Mouse (Mus musculus) layer of hippocampus, adult 9-11 months (tissue): Measurements from ENCODE around the gene Bbc3.
"Not testable (repeated sequence)": the region's sequence is repeated elsewhere in the genome, so short reads cannot be mapped to it uniquely, and the experiment has no call there.

Source experiments
- DNase-seq: peaks from one replicate; pipeline ENCODE4 v3.0.0; 2022

Bbc3 gene

GRCm38 (mm10) chr7:16308093-16308492, at the start of gene Bbc3:
Gene Bbc3 (plus strand): TSS chr7:16308393.
- not testable (repeated sequence) for DNase-seq

GRCm38 (mm10) chr7:16259110-16259590, 49.0 kb upstream of the Bbc3 start, which contains the start of gene C5ar1:
Gene C5ar1 (minus strand): TSS chr7:16259540.
- no peak for DNase-seq

GRCm38 (mm10) chr7:16261097-16261496, 47.1 kb upstream of the Bbc3 start:
- no peak for DNase-seq

- peak; percentile 69 for DNase-seq
Observed at GRCm38 (mm10) chr7:16263015-16263787, 45.0 kb upstream of the Bbc3 start.

- no peak for DNase-seq
Observed at GRCm38 (mm10) chr7:16263843-16264242, 44.4 kb upstream of the Bbc3 start.

GRCm38 (mm10) chr7:16265856-16266255, 42.3 kb upstream of the Bbc3 start:
- DNase-seq = no peak

- DNase-seq = not testable (repeated sequence)
Observed at GRCm38 (mm10) chr7:16266593-16266992, 41.6 kb upstream of the Bbc3 start.

GRCm38 (mm10) chr7:16271139-16271538, 37.1 kb upstream of the Bbc3 start:
- no peak for DNase-seq

GRCm38 (mm10) chr7:16272681-16273080, 35.5 kb upstream of the Bbc3 start:
- DNase-seq = peak; percentile 74

- peak; percentile 93 for DNase-seq
Observed at GRCm38 (mm10) chr7:16273081-16273765, 35.0 kb upstream of the Bbc3 start, which contains the start of gene Inafm1. Gene Inafm1 (minus strand): TSS chr7:16273617.

- DNase-seq = peak; percentile 63
Observed at GRCm38 (mm10) chr7:16273766-16274140, 34.4 kb upstream of the Bbc3 start.

- no peak for DNase-seq
Observed at GRCm38 (mm10) chr7:16274922-16275890, 33.0 kb upstream of the Bbc3 start.

GRCm38 (mm10) chr7:16280721-16281120, 27.5 kb upstream of the Bbc3 start:
- DNase-seq = no peak

- no peak for DNase-seq
Observed at GRCm38 (mm10) chr7:16282334-16282733, 25.9 kb upstream of the Bbc3 start.

- no peak for DNase-seq
Observed at GRCm38 (mm10) chr7:16284001-16284400, 24.2 kb upstream of the Bbc3 start.

GRCm38 (mm10) chr7:16284904-16285303, 23.3 kb upstream of the Bbc3 start:
- DNase-seq = no peak

GRCm38 (mm10) chr7:16285450-16286025, 22.7 kb upstream of the Bbc3 start:
- peak; percentile 75 for DNase-seq

- DNase-seq = peak; percentile 99
Observed at GRCm38 (mm10) chr7:16286026-16286961, 21.9 kb upstream of the Bbc3 start, which contains the start of gene Ccdc9. Gene Ccdc9 (minus strand): TSS chr7:16286795.

GRCm38 (mm10) chr7:16287016-16287415, 21.2 kb upstream of the Bbc3 start:
- no peak for DNase-seq

- no peak for DNase-seq
Observed at GRCm38 (mm10) chr7:16287791-16288190, 20.4 kb upstream of the Bbc3 start.

GRCm38 (mm10) chr7:16294346-16294745, 13.8 kb upstream of the Bbc3 start:
- DNase-seq = no peak
